Mouse (Mus musculus): Measurements from ENCODE around the gene Ttc17.

The Ttc17 gene

DNA sequence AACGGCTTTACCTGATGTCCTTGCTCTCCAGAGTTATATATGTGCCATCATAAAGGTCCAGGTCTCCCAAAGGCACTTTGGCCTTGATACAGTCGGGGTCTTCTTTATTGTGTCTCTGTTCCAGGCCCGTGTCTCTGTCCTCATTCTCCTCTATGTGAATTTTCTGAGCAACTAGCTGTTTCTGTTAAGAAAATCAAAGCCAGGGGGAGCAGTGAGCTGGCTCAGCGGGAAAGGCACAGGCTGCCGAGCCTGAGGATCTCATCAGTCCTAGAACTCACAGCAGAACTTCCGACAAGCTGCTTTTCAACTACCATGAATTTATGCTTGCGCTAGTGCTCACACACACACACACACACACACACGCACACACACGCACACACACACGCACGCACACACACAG is 27.8 kb downstream of the Ttc17 start:
- no peak for DNase-seq

DNA sequence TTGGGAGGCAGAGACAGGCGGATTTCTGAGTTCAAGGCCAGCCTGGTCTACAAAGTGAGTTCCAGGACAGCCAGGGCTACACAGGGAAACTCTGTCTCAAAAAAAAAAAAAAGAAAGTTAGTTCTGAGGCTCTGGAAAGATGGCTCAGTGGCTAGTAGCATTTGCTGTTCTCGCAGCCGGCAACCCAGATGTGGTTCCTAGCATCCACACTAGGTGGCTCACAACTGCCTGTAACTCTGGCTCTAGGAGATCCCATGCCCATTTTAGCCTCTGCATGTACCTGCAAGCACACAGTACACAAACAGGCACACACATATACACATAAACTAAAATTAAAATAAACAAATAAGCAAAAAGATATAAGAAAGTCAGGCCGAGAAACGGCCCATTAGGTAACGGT is 35.4 kb downstream of the Ttc17 start:
- DNase-seq, result no peak

DNA sequence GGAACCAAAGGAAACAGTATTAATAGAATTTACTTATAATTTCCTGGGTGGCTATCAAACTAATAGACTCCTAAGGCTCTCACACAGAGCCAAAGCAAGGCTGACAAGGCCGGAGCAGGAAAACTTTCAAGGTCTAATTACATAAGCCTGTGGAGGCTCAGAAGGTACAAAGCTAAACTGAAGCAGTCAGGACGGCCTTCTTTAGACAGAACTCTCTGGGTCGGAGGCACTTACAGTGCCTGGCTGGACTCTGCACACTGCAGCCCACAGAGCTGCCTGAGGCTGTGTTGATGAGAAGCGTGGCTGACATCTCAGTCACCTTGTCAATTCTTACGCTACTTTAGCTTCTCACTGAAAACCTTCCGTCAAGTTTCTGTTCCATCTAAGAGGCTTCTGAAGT is 42.7 kb downstream of the Ttc17 start:
- no peak for DNase-seq

GRCm38 (mm10) chr2:94360398-94360973 is 46.0 kb downstream of the Ttc17 start:
- DNase-seq, result peak; percentile 60

DNA sequence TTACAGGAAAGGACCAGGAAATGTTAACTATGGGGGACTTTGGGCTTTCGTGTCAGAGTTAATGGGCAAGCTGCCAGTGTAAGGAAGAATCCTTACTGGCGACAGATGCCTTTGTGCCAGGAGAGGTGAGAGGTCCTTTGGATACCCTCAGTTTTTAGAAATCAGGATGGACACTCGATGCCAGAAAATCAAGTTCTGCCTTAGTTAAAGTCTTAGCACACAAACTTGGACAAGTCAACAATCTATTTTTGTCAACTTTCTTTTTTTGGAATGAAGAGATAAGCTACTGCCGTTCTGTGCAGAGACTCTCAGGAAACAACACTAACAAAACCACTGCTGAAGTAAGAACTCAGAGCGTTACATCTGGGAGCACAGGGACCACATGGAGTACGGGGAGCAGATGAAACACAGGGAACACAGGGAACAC is 58.3 kb downstream of the Ttc17 start:
- DNase-seq, result no peak

GRCm38 (mm10) chr2:94346746-94347145 is 59.7 kb downstream of the Ttc17 start:
- no peak for DNase-seq

DNA sequence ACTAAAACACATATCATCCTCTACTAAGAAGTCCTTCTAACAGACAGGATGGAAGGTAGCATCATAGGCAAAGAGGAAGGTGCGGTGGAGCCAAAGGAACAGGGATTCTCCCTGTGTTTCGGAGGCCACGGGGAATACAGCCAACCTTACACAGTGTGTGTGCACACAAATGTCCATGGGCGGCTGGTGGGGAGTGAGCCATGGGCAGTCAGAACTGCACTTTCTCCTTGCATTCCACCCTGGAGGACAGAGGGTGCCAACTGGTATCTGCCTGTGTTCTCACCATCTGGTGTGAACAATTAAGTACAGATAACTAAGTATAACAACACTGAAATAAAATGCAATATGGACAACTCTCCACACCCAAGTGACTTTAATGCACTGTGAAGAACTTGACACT is 61.9 kb downstream of the Ttc17 start:
- peak; percentile 59 for DNase-seq

DNA sequence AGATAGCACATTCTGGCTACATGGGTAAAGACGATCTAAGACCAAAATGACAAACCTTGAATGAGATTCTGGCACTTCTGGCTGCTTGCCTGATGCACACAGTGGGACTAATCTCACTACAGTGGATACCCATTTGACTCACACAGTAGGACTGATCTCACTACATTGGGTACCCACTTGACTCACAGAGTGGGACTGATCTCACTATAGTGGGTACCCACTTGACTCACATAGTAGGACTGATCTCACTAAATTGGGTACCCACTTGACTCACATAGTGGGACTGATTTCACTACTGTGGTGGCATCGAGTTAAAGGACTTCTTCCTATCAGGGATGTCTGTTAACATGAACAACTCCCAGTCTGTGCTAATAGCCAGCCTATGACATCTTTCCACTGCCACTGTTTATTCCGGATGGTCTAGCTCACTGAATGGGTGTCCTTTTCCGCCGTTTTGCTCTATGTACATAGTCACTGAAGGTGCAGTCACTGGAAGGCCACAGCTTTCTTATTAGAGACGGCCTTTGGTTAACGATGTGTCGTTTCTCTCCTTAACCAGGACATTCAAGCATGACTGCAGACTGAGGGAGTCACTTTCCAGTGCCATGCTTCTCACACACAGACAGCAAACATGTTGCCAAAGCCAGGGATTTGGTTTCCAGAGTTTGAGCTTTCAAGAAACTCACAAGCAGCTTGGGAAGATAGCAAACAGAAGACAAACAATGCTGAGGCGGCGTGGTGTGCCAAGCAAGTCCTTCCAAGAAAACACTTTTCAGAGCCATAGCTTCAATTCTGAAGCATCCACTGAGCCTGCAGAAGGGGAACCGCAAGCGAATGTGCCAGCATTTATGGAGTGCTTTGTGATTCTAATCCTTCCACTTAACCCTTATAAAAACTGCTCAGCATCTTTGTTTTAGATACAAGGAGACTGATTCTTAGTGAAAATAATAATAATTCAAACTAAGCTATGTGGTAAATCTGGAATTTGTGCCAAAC is 62.9 kb downstream of the Ttc17 start:
- no peak for DNase-seq

DNA sequence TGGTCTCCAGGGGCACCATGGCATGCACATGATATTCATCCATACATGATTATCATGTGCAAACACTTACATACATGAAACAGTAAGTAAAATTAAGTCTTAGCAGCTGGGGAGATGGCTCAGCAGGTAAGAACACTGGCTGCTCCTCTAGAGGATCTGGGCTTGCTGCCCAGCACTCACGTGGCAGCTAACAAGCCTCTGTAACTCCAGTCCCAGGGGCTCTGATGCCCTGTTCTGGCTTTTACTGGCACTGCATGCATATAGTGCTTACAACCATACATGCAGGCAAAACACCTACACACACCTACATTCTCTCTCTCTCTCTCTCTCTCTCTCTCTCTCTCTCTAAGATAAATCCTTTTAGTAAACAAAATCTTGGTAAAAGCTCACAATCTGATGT is 65.7 kb downstream of the Ttc17 start:
- DNase-seq, result no peak

- DNase-seq, result no peak
These were observed 67.0 kb downstream of the Ttc17 start for GRCm38 (mm10) chr2:94339495-94339894.

DNA sequence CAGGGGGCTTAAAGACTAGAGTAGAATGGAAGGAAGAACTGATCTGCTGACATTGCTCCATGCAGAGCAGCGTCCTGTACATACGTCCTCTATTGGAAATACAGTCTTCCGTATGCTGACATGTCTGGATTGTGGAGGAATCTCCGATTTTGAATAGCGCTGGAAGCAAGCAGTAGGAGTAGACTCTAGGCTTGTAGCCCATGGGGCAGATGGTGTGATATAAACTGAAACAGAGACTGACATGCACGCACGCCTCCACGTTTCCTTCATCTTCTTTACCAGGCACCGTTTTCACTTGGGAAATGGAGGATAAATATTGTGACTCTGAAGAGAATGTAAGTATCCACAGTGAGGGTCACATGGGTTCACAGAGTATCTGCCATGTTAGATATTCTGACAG is 70.2 kb downstream of the Ttc17 start:
- DNase-seq, result no peak

DNA sequence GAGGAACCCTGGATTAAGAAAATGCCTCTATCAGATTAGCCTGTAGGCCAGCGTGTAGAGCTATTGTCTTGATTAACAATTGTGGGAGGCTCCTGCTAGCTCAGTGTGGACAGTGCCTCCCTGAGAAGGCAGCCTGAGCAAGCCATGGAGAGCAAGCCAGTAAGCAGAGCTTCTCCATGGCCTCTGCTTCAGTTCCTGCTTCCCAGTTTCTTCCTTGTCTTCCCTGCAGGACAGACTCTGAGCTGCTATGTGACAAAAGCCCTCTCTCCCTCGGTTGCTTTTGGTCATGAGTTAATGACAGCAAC is 71.8 kb downstream of the Ttc17 start:
- DNase-seq, result no peak

DNA sequence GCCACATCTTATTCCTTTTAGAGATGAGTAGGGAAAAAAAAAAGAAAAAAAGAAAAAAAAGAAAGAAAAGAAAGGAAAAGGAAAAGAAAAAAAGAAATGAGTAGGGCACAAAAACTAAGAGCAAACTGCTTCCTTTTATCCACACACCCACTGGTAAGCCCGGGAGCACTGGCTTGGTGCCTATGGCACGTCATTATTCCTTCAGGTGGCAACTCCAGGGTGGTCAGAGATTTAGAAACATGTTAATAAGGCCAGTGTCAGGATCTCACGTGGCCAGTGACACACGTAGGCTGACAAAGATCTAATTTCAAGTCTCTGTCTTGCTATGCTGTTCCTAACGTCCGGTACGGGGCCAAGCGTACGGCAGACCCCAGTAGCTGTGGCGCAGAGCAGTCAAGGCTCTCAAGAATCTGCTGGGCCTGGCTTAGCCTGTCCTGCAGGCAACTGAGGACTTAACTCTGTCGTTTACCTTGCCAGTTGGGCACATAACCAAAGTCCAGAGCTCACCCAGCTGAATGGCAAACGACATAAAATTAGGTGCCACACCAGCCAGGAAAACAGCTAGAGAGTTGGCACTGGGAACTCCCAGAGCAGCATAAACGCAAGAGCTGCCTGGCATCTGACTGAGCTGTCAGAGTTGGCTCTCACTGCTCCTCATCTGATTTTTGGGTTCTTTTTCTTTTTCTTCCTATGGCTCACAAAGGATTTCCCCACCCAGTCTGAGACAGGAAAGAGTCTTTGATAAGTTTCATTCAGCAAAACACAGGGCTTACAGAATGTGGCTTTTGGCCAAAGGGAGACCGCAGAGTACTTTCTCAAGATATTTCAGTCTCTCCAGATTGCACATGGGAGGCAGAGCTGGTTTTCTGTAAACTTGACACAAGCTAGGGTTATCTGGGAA is 72.4 kb downstream of the Ttc17 start:
- DNase-seq, result peak; percentile 45

- no peak for DNase-seq
These were observed 73.4 kb downstream of the Ttc17 start for GRCm38 (mm10) chr2:94333086-94333485.

- DNase-seq, result no peak
These were observed 77.2 kb downstream of the Ttc17 start for GRCm38 (mm10) chr2:94329336-94329735.

DNA sequence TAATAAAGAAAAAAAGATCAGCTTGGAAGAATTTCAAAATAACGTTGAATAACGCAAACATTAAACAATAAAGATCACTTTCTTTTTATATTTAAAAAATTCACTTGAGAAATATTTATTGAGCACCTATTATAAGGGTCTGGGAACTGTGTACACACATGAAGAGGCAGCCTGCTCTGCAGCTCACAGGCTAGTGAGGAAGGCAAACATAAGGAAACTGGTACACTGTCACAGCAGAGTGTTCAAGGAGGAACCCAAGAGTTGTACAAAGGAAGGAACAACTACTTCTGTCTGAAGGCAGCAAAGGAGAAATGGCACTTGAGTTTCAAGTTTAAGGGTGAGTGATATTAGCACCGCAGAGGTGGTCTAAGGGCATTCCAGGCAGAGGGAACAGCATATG is 78.7 kb downstream of the Ttc17 start:
- no peak for DNase-seq

- DNase-seq, result no peak
These were observed 86.7 kb downstream of the Ttc17 start for GRCm38 (mm10) chr2:94319780-94320179.

GRCm38 (mm10) chr2:94316526-94316925 is 90.0 kb downstream of the Ttc17 start:
- DNase-seq, result no peak

GRCm38 (mm10) chr2:94303984-94304383 is 102.5 kb downstream of the Ttc17 start:
- peak; percentile 62 for DNase-seq

GRCm38 (mm10) chr2:94302393-94302792 is 104.1 kb downstream of the Ttc17 start:
- peak; percentile 55 for DNase-seq

GRCm38 (mm10) chr2:94301749-94302148 is 104.7 kb downstream of the Ttc17 start:
- DNase-seq, result no peak

DNA sequence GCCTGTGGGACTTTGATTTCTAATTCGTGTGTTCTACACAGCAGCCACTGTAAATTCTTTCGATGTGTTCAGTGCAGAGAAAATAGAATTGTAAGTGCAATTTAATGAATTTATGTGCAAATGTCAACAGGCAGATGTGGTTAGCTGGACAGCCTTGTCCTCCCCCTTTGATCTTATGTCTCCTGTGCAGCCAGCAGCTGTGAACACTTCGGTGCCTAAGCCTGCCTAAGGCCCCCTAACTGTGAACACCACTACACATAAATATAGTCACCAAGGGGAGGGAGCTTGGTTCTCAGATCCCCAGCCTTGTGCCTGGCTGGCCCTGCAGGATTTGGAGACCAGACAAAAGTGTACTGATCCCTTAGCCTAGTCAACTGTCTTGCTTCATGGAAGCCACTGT is 109.0 kb downstream of the Ttc17 start:
- no peak for DNase-seq

GRCm38 (mm10) chr2:94290483-94290882 is 116.0 kb downstream of the Ttc17 start:
- DNase-seq, result peak; percentile 87
